Mouse (Mus musculus): ENCODE data around the gene Nup93.

- TF ChIP-seq MAFK (IDR thresholded peaks at IDR 0.05; ENCODE audit: insufficient replicate concordance, low read length) (no peak), POLR2A (IDR thresholded peaks at IDR 0.05; ENCODE audit: low read depth, low read length) (no peak), CHD1 (IDR thresholded peaks at IDR 0.05; ENCODE audit: low read depth, low read length) (no peak), ZKSCAN1 (IDR thresholded peaks at IDR 0.05; ENCODE audit: borderline replicate concordance, low read depth, low read length) (no peak), USF1 (IDR thresholded peaks at IDR 0.05; ENCODE audit: low read depth, low read length) (no peak), CTCF (conservative IDR thresholded peaks at IDR 0.05 in 1 of 2, IDR thresholded peaks at IDR 0.05 in 1 of 2; ENCODE audit: low read depth in 2 of 2, low read length in 2 of 2) (no peak), HCFC1 (IDR thresholded peaks at IDR 0.05; ENCODE audit: low read depth, low read length) (no peak), TCF12 (IDR thresholded peaks at IDR 0.05; ENCODE audit: low read depth, low read length) (no peak)
Observed at GRCm38 (mm10) chr8:94354069-94354531, 139.7 kb downstream of the Nup93 start.
